Mouse (Mus musculus): ENCODE results near the gene Gm11172. TPM values are rescaled to one million over a fixed set of nuclear protein-coding genes. Genes with fewer than 3 reads are reported as not detected.

Gm11172 gene
- not detected for total RNA-seq (2021)
- long read RNA-seq, experiment 1 = 0 reads
- long read RNA-seq, experiment 2 = 0 reads

DNA sequence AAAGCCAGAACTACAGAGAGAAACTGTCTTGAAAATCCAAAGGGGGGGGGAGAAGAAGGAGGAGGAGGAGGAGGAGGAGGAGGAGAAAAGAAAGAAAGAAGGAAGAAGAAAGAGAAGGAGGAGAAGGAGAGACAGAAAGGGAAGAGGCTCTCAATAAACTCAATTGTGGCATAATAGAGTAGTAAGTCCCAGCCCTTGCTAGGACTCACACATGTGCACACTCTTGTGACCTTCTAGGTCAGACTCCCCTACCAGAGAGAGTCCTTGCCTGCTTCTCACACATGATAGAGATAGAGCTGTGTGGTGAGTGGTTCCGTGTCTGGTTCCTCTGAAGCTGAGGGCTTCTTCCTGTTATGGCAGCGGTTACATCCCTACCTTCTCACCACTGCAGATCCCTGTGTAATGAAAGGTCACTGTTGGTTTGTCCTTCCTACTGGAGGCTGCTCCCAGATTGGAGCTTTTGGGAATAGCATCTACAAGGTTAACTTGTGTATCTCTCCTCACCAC, at the start of gene Gm11172:
Gene Gm11172, plus strand, starts transcription at position 51 of the 507 bp plus-strand sequence.
- no peak for DNase-seq (ENCODE audit: low spot score)

DNA sequence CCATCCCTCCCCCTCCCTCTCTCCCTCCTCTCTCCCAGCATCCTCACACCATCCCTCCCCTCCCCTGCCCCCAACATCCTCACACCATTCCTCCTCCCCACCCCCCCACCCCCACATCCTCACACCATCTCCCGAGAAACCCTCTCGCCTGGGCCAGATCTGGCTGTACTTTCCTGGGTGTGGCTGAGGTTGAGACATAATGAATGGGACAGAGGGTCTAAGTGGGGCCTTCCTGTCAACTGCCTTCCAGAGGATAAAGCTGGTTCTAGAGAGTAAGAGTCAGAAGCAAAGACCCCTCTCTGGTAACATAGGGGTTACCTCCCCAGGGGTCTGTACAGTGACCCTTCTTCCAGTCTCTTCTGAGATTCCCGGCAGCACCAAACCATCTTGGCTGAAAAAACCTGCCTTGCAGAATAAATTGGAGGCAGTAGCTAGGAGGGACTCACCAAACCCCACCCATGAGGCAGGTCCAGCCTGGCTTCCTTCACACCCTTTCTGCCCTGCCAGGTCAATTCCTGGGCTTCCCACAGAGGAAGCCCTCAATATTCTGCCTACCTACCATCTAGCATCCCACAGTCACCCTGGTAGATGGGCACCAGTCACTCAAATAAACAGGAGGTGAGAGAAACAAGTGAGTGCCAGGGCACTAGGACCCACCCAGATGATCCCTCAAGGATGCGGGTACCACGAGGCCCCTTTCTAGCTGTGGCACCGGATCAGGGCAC, 49.0 kb upstream of the Gm11172 start:
- DNase-seq (ENCODE audit: low spot score) = no peak

DNA sequence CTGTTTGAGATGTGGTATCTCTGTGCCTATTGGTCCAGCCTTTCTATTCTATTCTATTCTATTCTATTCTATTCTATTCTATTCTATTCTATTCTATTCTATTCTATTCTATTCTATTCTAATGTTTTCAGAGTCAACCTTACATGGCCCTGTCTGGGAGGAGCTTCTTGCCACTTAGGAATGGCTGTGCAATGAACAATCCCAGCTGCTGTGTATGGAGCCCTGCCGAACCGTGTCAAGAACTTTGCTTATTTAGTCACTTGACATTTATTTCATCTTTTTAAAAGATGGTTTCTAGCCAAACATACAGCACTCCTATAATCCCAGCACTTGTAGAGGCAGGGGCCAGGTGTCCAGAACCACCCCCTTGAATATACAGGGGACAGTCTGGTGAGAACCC, 48.4 kb upstream of the Gm11172 start:
- DNase-seq (ENCODE audit: low spot score) = no peak

DNA sequence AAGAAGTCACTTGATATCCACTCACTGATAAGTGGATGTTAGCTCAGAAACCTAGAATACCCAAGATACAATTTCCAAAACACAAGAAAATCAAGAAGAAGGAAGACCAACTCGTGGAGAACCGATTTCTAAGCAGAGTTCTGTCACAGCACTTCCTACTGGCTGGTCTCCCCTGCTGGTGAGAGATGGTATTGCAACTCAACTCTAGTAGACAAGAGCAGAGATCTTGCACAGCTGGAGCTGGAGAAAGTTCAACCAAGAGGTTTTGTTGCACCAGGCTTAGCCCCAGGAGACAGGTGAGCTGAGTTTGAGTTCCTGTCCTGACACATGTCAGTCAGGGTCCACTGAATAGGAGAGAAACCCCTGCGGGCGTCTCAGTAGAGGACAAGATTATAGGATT, 45.6 kb upstream of the Gm11172 start:
- peak; percentile 72 for DNase-seq (ENCODE audit: low spot score)

DNA sequence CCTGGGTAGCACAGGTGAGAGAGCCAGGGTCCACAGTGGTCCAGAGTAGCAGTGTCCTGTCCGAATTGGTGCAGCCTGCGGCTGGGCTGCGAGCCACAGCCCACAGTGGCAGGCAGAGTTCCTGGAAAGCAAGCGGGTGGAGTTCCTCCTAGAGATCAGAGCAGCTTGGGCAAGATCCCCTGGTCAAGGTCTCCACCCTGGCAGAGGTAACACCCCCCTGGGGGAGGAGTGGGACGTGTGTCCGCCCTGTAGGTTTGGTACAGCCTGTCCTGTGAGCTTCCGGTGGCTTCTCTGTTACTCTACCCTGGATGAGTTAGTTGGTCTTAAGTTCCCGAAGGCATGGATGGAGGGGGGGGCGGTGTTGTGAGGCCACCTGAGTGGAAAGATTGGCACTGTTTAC, 43.9 kb upstream of the Gm11172 start:
- DNase-seq (ENCODE audit: low spot score) = no peak

DNA sequence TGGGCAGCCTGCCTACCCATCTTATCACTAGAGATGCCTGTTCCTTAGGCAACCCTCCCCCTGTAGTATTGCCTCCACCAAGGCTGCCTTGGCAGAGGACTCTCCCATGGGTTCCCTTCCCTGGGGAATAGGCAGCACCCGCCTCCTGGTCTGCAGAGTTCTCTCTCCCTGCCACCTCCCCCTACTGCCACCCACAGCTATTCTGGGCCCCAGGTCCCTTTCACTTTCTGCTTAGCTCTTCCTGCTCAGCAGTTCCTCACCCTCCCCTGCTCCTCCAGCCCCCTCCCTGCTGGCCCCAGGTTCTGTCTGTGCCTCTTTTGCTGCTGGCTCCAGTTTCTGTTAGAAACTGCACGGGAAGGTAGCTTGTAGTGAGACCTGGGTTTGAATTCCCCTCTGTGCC, 43.1 kb upstream of the Gm11172 start:
- DNase-seq (ENCODE audit: low spot score) = no peak

DNA sequence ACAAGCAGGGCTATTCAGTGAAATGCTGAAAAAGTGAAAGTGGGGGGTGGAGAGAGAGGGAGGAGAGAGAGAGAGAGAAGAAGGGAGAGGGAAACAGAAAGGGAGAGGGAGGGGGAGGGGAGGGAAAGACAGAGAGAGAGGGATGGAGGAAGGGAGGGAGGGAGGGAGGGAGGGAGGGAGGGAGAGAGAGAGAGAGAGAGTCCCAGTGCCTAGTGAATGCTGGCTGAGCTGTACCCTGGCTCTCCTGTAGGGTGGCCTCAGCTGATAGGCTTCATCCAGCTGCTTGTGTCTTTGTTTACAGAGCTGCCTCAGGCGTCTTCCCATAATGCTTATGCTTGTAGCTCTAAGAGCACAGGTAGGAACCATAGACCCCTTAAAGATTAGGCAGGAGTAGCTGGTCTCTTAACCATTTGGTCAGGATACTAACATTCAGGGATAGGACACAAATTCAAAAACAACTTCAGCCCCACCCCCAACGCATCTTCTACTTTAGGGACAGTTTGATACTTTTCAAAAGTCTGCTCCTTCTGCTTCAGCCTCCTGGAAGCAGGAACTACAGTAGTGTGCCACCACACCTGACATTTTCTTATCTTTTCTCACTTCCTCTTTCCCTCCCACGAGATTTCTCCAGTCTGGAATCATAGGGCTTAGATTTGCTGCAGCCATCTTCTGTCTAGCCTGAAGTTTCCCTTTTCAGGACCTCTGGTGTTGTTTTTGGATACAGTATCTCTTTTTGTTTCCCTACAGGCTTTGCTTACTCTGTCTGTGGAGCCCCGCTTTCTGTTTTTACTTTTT, 42.0 kb upstream of the Gm11172 start:
- DNase-seq (ENCODE audit: low spot score) = no peak

DNA sequence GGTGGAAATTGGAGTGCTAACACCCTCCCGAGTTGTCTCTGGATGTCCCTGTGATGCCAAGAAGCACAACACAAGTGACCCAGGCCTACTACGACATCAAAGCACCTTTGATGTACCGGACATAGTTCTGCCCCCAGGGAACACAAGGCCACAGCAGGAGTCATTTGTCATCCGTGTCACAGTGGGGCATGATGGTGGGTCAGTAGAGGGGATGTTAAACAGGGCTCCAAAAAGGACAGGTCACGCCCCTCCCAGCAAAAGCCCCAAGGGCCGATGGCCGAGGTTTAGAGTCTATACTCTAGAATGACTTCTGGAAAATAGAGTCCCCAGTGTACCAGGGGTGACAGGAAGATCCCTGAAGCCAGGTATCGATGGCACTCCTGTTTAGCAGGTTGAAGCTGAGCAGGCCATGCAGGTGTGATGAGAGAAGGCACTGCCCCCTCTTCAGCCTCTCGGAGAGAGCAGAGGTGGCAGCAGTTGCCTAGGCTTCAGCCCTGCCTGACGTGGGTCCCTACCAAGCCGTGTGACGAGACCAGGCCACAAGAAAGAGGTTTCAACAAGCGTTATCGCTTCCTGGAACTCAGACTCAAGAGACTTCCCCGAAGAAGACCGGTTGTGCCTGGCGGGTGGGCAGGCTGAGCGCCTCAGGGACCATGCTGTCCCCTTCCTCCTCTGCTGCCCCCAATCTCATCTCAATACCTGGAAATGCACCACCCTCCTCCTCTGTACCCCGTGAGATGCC, 40.8 kb upstream of the Gm11172 start:
- no peak for DNase-seq (ENCODE audit: low spot score)

DNA sequence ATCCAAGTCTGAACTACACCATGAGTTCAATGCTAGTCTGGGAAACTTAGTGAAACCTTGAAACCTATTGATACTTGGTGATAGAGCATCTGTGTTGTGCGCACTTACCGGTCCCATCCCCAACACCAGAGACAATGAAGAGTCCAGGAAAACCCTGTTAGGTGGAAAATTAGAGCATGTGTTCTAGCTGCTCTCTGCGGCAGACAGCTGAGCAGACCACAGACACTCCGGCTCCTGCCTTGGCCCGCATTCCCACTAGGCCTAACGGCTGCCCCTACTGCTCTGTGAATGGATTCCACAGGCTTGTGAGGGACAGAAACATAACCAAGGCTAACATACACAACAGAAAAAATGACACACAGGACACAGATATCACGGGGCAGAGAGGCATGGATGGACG, 39.2 kb upstream of the Gm11172 start:
- DNase-seq (ENCODE audit: low spot score) = no peak

DNA sequence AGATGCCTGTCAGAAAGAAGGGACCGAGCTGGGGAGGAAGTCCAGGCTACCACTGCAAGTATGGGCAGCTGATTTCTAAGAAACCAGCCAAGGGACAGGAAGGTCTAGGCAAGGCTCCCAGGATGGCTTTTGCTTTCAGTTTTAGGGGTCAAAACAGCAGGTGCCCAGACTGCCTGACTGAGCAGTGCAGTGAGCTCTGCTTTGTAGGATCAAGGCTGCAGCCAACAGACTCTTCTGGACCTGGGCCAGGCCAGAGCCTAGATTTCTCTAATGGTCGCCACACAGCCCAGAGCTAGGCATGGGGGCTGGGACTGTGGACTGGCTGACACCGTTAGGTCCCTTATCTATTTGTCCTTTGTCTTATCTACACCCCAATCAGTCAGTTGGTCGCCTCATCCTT, 38.0 kb upstream of the Gm11172 start:
- DNase-seq (ENCODE audit: low spot score) = no peak

DNA sequence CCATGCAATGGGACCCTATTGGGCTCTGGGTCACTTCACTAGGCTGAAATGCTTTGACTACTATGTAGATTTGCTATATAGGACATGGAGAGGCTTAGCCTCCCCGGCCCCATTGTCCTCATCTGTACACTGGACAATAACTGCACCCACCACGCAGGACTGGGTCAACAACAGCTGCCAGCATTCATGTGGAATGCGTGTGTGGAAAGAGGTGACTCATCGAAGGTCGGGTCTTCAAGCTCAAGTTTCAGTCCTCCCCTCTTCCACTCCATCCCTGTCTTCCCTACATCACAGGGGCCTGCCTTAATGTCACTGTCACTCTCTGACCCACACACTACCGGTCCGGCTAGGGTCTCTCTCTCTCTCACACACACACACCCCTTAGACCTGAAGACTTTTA, 36.4 kb upstream of the Gm11172 start:
- no peak for DNase-seq (ENCODE audit: low spot score)

DNA sequence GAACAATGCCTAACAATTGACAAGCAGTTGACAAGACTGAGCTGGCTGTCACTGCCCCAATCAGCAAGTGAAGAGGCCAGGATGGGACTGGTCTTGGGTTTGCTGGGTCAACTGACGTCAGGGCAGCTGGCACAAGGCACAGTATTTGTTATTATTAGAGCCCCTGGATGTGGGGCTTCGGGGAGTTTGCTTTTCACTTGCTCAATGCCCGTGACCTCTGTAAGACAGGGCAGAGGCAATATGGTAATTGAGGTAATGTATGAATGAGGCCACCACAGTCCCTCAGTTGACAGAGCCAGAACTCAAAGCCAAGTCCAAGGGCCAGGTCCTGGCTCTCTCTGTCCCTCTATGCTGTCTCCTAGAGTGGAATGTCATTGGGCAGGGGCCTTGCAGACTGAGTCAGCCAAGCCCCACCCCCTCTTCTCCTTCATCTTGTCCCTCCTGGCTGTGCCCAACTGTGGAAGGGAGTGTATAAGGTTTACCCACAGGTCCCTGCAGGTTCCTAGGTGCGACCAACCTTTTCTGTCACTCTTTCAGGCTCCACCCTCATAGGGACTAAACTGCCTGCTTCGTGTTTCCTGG, 35.0 kb upstream of the Gm11172 start:
- no peak for DNase-seq (ENCODE audit: low spot score)

DNA sequence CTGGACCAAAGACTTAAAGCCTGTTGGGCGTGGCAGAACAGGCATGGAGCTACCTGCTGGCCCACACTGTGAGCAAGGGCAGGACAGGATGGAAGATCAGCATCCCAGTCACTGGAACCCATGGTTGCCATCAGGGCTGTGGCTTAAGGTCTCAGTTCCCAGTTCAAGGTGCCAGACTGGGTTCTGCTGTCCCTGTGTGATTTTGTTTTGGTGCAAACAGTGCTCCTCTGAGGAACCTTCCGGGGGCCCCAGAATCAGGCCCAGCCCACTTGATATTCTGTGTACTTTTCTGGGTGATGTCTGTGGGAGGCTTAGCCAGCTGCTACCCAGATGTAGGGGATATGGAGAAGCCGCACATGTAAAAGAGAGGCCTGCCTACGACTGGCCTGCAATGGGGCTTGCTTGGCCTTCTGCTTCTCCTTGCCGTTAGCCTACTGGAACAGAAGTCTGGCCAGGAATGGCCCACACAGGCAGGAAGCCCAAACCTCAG, 32.0 kb upstream of the Gm11172 start:
- no peak for DNase-seq (ENCODE audit: low spot score)

DNA sequence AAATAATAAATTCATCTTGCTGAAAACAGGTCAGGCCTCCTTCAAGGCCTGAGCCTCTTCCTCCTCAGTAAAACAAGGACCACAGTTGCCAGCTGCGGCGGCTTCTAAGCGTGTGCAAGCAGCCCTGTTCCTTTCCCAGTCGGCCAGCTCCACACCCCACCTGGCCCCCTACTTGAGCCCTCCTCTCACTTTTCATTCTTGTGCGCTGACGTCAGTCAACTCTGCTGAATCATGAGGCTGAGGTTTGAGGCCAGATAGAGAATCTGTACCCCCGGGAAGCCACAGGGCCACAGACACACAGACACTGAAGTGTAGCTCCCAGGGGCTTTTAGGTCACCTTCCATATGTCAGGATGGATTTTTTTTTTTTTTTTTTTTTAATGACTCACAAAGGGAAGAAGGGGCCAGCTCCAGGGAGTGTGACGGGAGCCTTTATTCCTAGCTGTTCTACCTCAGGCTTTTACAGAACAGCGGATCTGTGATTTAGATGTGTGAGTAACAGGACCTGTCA, 30.8 kb upstream of the Gm11172 start:
- DNase-seq (ENCODE audit: low spot score) = no peak

DNA sequence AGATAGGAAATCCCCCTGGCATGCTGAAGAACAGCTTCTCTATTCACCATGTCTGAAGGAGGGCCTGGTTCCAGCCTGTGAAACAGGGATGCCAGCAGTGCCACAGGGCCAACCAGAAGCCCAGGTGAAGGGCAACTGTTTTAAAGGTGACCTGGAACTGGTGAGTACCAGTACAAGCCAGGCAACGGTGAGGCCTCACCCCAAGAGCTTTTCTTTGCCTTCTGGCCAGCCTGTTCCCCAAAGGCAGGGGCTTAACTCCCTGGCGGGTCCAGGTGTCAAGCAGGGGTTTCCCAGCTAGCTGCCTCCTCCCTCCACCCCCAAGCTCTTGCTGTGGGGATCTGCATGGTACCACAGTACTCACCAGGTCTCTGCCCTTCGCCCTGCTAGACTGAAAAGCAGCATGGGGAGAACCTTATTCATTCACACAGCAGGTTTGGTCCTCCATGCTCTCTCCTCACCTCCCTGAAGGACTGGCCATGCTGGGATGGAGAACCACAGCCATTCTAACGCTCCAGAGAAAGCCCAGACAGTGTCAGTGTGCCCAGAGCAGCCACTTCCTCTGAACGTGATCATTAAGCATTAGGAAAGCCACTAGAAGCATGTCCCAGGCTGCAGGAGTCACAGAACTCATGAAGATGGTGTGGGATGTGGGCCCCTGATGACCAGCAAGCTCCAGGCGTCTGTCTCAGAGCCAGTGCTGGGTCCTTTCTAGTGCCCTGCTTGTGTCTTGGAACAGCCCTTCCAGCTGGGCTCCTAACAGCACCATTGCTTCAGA, 30.2 kb upstream of the Gm11172 start:
- DNase-seq (ENCODE audit: low spot score) = no peak

DNA sequence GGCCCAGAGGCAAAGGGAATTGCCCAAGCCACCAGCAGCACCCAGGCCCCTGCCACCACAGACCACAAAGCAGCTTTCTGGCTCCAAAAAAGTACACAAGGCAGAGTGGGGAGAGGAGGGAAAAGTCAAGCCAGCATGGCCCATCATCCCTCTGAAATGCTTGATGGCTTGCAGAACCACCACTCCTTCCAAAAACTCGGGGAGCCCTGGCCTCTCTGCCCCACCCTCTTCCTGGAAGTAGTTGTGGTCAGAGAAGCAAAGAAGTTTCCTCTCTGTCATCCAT, 29.6 kb upstream of the Gm11172 start:
- DNase-seq (ENCODE audit: low spot score) = no peak

DNA sequence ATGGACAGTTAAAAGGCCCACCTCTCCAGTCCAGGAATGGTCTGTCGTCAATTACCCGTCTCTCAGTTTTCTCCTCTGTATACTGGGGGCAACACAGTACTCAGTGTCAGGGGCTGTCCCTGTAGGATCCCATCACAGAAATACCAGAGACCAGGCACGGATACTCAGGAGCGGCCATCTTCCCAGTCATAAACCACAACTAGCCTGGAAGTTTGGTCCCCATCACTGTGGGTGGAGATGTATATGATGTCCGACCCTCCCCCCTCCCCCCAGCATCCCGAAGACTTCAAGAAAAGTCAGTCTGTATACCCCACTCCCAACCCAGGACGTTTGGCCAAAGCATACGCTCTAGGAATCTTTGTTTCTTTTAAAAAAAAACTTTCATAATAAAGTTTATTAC, 29.3 kb upstream of the Gm11172 start:
- DNase-seq (ENCODE audit: low spot score) = no peak

DNA sequence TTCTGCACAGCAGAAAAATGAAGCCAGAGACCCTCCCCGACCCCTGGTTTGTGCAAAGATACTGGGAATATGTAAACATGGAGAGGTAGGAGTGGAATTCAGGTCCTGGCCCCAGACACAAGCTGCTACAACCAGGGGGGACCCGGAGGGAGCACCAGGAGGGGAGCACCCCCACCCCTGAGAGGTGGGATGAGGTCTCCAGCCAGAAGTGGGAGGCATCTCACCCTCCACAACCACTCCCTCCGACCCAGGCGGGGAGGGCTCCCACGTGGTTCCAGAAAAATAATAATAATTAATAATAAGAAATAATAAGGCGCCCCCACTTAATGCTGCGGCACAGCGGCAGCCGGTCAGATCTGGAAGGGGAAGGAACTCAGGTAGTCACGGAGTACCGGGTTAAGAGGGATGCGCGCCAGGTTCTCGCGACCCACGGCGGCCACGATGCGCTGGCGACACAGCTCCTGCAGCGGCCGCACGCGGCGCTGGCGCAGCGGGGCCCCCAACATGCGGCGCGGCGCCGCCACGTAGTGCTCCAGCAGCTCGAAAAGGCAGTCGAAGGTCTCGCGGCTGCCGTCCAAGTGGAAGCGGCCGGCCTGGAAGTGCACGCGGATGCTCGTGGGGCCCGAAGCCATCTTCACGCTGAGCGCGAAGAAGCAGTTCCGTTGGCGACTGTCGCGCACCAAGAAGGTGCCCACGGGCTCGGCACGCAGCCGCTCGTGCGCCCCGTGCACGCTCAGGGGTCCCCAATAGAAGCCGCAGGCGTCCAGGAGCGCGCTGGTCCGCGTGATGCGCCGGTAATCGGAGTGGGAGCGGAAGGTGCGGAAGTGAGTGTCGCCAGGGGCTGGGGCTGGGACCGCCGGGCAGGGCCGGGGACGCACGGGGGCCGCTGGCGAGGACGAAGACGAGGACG, 28.6 kb upstream of the Gm11172 start:
- DNase-seq (ENCODE audit: low spot score) = no peak

DNA sequence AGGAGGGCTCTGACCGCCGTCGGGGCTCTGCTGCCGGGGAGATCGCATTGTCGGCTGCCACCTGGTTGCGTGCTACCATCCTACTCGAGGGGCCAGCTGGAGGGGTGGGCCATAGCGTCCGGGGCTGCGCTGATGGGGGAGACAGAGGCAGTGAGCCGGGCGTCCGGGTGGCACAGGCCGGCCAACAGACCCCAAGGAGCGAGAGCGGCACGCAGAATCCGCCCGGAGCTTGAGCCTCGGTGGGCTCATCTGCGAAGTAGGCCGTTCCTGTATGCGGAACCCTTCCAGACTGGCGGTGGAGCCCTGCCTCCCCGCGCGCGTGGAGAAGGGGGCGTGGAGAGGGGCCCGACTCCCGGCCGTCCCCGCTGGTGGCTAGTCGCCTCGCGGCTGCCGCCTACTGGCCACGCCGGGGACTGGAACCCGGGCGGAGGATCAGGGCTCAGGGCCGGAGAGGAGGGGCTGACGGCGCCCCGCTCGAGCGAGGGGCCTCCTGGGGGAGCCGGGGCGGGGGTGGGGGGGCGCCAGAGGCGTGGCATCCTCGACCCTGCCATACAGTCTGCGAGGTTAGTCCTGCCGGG, 27.8 kb upstream of the Gm11172 start:
- DNase-seq (ENCODE audit: low spot score) = peak; percentile 91
